Mouse (Mus musculus): Measurements from ENCODE around the gene Pdlim3.

Gene Pdlim3

DNA sequence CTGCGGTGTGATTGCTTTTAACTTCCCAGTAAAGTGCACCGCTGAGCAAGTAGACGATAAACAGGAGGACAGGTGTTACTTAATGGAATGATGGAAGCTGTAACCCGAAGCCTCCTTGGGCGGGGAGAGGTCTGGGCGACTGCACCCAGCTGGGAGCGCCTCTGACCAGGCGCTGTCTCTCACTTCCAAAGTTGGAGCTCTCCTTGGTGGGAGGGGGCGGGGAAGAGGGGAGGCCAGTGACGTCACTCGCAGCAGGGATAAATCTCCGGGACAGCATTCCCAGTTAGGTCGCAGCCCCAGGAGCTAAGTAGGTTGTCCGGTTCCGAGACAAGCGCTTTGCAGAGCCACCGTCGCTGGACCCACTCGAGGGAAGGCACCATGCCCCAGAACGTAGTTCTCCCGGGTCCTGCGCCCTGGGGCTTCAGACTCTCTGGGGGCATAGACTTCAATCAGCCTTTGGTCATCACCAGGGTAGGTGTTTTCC, at the start of gene Pdlim3:
Gene Pdlim3 (plus strand): TSS at position 260 of the 484 bp plus-strand sequence.
- DNase-seq (ENCODE audit: low read depth, low spot score) = peak; percentile 81

DNA sequence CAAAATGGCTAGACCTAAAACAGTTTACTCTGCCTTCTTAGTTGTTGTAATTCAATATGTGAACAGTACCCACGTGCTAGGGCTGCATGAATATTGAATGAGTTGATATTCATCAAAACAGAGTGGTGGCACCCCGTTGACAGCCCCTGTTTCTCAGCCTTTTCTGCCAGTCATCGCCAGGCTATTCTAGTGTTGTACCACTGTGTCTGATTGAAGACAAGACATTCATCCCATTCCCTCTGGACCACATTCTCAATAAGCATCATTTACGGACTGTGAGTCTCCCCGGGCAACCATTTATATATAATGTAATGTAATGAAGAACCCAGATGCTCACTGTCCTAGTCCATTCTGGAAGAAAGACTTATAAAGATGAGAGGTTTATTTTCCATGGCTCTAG, 42.0 kb upstream of the Pdlim3 start:
- no peak for DNase-seq (ENCODE audit: low read depth, low spot score)

DNA sequence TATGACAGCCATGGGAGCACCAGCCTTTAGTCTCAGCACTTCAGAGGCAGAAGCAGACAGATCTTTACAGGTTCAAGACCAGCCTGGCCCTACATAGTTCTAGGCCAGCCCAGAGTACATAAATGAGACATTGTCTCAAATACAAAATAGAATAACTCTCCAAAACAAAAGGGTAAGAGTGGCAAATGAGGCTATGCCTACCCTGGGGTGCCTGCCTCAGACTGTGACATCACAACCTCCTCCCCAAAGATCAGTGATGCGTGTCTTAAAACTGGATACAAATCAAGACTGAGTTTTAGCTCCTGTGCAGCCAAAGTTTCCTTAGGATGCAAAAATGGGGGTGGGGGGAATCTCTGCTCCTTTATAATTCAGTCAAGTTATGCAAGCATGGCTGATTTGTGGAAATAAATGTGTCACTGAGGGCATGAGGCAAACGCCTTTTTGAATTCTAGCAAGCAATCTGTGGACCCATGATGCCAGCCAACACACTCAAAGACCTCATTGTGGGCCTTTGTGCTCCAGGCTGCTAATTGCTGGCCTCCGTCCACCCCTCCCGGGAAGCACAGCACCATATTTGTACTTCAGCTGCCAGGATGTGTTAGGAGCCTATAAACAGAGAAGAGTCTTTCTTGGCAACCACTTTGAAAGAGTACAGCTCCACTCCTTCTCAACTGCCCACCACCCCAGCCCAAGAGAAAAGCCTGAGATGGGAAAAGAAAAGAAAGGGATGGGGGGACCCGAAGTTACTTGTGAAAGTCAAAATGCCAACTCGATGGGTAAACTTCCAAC, 41.0 kb upstream of the Pdlim3 start:
- no peak for DNase-seq (ENCODE audit: low read depth, low spot score)

DNA sequence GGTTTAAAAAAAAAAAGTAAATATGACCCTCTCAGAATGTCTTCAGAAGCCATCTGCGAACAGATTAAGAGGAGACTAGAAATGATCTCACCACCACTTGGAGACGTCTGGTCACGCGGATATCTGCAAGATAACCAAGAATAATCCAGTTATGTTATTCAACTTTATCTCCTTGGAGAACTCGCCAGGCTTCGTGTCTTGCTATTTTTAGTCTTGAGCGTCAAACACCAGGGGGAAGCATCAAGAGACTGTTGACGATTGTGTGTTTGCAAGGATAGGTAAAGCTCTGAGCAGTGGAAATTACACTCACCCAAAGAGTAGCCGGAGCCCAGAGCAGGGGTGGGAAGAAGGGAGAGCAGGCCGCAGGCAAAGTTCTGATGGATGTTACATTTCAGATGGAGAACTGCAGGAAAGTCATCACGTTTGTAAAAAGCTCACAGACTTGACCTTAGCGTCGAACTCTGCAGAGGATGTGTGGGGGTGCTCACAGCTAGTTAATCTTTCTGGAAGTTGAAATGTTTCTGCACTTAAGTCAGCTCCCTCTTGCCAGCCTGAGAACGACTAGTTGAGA, 40.3 kb upstream of the Pdlim3 start:
- DNase-seq (ENCODE audit: low read depth, low spot score) = no peak

DNA sequence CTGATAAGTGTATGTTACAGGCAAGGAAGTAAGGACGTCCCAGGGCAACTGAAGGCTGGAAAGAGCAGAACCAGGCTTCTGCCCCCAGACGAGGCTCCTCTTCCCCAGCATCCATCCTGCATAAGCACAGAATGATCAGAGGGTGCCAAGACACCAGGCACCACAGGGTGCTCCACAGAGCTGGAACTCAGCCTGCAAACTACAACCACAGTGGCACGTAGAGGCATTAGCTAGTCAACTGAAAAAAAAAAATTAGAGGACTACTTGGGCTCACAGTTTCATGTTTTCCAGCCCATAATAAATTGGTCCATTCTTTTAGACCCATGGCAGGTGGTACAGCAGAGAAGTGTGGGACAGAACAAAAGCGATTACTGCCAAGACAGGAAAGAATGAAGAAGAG, 39.4 kb upstream of the Pdlim3 start:
- no peak for DNase-seq (ENCODE audit: low read depth, low spot score)

DNA sequence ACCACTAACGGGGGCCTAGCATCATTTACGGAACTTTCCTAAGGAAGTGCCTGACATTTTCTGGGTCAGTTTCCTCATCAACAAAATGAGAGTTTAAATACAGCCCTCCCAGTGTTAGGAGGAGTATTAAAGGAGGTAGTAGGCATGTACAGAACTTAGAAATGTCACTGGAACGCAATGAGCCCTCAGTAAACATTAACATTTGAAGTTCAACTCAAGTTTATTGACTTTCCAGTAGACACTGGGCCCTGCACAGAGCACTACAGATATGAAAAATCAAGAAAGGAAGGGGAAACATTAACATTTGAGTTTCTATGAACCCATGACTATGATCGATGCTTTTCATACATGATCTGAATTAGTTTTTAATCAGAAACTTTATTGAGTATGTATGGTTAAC, 30.1 kb upstream of the Pdlim3 start:
- DNase-seq (ENCODE audit: low read depth, low spot score) = no peak

DNA sequence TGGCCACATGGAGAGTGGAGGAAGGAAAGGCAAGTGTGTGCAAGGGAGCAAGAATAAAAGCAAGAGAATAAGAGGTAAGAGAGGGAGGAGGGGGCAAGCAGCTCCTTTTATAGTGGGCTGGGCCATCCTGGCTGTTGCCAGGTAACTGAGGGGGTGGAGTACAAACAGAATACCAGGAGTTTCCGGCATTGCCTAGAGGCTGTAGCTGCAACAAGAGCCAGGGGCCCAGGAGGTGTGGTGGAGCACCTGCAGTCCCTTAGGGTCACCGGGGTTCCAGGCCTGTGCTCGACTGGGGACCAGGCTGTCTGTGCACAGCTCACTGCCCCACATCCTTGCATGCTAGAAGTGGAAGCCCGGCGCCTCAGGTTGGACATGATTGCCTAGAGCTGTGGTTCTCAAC, 27.5 kb upstream of the Pdlim3 start:
- peak; percentile 77 for DNase-seq (ENCODE audit: low read depth, low spot score)

DNA sequence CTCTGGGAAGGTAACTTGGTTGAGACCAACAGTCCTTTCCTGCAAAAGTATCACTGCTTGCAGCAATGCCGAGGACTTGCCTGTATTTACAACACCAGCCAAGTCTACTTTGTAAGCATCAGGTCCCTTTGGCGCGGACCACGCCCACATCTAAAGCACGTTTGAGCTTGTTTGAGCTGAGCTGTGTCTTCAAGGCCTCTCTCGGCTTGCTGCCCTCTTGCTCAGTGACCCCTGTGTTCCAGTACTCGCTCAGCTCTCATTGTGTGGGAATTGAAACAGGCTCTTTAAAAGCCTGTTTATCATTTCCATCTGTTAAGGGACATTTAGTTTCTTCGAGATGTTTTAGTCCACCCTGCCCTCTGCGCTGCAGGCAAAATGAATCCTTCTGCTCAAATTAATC, 26.9 kb upstream of the Pdlim3 start:
- DNase-seq (ENCODE audit: low read depth, low spot score) = peak; percentile 48

DNA sequence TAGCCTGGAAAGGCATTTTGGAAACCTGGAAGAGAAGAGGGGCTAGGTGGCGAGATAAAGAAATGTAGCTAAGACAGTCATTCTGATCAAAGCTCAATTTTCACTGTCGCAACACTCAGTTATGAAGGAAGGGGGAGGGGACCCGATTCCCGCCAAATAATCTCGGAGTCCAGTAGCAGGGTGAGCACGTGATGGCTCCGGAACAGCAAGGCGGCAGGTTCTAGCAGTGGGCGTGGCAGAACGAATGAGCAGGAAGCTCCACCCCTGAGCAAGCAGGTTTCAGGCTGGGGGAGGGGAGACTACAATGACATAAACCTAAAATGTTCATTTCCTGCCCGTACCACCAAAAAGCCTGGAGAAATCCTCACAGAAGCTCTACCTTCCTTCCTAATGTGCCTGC, 13.7 kb upstream of the Pdlim3 start:
- DNase-seq (ENCODE audit: low read depth, low spot score) = peak; percentile 29

DNA sequence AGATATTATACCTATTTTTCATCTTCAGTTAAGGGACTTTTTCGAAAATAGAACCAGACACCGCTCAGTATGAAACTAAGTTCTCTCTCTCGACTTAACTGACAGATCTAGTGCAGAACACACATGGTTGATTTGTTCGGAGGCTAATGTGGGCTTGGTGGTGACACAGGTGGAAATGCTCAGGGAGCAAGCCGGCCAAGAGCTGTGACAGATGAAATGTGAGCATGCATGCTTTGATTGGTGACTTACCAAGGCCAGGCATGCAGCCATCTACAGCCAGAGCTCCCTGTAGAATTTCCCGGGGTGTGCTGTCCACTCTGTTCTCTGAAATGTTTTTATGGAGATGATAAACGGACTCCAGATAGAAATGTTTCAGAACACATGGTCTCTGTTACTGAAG, 13.2 kb upstream of the Pdlim3 start:
- no peak for DNase-seq (ENCODE audit: low read depth, low spot score)

DNA sequence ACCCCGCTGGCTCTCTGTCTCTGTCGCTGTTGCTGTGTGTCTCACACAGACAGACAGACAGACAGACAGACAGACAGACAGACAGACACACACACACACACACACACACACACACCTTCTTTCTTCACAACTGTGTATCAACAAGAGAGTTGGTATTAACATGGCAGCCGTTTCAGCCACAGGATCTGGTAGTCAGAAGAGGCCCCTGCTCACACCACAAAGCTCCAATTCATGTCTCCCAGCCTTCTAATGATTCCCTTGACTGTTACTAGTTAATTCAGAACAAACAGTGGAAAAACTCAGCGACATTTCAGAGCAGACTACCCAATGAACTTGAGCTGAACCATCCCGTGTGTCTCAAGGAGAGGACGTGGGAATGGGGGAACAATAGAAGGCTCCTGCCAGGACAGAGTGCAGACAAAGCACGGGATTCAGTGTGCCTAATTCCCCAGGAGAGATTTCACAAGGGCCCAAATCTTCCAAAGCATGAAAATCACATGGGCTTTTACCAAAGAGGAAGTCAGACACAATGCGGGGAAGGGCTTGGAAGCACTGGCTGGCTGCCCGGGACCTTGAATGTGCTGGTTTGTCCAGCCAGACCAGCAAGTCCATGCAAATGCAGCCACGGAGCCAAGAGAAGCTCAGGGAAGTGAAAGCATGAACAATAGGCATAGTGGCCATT, 10.2 kb upstream of the Pdlim3 start:
- peak; percentile 46 for DNase-seq (ENCODE audit: low read depth, low spot score)

DNA sequence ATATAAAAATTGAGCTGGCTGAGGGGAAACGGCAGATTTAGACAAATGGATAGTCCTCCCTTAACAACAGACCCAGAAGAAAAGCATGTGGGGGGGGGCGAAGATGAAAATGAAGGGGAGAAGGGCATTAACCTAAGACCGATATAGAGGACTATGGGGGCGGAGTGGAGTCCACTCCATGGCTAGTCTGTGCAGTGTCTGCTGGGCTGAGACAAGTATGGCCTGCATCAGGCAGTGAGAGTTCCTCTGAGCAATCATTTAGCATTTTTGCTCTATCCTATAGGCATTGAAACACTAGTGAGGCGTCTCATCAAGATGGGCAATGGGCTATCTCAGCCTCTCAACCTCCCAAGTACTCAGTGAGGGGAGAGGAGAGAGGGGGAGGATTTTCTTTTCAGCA, 8.9 kb upstream of the Pdlim3 start:
- DNase-seq (ENCODE audit: low read depth, low spot score) = no peak

DNA sequence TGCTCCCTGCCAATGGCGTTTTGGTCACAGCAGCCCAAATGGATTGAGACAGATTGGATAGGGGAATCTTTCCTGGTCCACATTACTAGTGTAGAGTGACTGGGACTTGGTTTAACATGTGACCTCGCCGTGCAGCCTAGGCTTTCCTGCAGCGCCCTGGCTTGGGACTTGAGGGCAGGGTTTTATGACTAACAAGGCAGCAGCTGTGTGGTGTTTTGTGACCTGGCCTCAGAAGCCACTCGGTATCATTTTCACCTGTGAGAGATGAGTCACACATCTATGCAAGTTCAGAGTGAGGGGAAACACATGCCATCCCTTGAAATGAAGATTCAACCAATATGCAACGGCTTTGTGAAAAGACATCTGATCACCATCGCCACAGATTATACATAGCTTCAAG, 7.6 kb upstream of the Pdlim3 start:
- DNase-seq (ENCODE audit: low read depth, low spot score) = no peak

DNA sequence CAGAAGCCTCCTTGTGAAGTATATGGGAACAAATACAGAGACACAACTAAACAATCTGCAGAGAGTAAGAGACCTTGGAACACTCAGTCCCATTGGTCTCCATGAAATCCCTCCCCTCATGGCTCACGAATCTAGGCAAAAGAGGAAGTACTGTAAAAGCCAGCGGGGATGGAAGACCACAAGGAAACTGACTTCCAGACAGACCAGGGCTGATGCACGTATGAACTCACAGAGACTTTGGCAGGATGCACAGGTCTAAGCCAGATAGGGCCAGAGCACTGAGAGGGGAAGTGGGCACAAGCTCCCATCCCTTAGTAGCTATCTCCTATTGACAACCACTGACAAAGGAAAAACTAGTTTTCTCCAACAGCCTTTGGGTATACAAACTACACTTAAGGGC, 4.8 kb upstream of the Pdlim3 start:
- no peak for DNase-seq (ENCODE audit: low read depth, low spot score)

DNA sequence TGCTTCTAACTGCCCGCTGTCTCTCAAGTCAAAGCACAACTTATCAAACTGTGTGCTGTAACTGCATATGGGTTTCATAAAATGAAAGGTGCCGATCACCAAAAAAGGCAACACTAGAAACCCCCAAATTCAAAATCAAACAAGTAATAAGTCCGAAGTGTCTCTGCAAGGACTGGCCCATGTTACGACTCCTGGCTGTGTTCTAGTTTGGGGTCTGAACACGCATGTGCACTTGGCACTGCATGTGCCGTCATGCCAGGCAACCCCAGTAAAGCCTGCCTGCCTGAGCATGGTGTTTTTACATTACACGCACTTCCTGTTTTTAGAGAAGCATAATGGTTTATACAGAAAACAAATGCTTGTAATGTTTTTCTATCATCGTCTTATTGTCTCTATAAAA, 3.5 kb upstream of the Pdlim3 start:
- no peak for DNase-seq (ENCODE audit: low read depth, low spot score)

DNA sequence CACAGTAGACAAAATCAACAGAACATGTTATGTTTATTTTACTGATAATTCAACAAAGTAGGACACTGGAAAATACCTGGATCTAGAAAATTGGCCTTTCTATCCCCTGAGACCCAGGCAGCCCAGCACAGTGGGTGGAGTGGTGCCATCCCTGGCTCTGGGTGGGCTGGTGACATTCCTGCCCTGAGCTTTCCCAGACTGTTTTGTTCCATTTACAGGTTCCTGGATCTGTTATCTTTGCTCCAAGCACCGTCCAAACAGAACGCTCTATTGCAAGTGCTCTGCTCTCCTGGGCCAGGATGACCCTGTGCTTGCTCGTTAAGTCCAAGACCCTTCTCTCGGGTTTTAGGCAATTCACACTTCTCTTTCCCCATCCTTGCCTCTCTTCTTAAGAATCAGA, 1.5 kb upstream of the Pdlim3 start:
- DNase-seq (ENCODE audit: low read depth, low spot score) = no peak

DNA sequence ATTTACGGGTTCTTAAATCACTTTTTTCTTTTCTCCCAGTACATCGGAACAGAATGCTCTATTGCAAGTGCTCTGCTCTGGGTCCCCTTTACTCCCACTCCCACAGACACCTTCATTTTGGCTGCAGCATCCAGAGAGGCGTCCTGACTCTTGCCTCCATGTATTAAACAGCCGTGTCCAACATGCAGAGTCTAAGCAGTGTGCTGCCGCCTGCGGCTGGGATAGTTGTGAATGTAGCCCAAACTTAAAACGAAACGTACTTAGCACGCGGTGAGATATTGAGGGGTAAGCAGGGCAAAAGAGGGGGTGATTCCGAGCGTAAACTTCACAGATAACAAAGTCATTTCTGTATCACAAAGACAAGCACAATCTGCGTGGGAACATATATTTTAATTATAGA, 709 bp upstream of the Pdlim3 start:
- no peak for DNase-seq (ENCODE audit: low read depth, low spot score)

DNA sequence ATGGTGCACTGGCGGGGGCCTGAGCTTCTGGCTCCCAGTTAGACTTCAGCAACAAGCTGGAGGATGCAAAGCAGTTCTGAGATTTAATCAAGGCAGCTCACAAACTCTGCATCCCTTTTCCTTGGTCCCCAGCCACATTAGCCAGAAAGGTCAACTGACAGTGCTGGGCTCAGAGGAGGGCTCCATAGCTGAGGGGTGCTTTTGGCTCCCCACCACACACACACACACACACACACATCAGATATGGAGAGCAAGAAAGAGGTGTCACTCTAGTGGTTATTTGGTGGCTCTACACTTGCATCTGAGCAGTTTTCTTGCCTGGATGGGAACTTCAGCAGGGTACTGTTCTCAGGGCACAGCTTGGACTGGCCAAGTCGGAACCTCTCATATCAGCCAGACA, 514 bp downstream of the Pdlim3 start:
- peak; percentile 27 for DNase-seq (ENCODE audit: low read depth, low spot score)

DNA sequence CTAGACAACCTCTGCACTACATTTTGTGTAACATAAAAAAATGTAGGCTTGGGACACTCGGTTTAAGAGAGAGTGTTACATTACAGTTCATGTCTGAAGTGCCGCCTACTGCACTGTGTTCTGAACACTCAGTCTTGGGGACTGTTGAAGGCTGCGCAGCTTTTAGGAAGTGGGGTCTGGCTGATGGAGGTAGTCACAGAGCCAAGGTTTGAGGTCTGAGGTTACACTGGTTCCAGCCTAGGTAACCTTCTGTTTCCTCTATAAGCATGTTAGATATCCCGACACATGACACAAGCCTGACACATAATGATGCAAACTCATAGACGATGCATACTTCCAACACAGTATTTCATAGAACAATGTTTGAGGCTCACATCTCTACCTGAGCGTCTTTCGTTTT, 4.5 kb downstream of the Pdlim3 start:
- no peak for DNase-seq (ENCODE audit: low read depth, low spot score)

DNA sequence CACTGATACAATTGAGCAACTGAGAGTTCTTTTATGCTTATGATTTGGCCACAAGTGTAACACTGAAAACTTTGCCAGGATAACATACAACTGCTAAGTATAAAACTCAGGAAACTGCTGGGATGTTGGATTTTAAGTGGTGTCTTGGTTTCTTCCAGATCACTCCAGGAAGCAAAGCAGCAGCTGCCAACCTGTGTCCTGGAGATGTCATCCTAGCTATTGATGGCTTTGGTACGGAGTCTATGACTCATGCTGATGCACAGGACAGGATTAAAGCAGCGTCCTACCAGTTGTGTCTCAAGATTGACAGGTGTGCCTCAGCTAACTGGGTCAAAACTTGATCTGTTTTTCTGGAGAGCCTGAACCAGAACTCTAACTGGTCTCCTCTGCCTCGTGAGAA, 11.3 kb downstream of the Pdlim3 start:
- DNase-seq (ENCODE audit: low read depth, low spot score) = no peak

DNA sequence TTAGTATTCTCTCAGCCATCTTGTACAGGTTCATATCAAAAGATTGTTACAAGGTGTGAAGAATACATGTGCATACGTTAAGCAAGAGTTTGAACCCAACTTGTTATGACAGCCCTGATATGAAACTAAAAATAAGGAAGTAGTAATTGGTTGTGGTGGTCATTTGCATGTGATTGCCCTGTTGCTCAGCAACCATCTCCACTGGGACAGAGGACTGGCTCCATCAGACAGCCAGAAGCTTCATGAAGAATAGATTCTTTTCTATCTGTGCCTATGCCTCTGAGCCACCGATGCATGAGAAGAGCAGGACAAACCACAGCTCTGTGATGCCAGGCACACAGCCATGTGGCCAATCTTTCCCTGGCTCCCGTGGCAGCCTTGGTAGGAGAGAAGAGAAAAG, 14.5 kb downstream of the Pdlim3 start:
- no peak for DNase-seq (ENCODE audit: low read depth, low spot score)

DNA sequence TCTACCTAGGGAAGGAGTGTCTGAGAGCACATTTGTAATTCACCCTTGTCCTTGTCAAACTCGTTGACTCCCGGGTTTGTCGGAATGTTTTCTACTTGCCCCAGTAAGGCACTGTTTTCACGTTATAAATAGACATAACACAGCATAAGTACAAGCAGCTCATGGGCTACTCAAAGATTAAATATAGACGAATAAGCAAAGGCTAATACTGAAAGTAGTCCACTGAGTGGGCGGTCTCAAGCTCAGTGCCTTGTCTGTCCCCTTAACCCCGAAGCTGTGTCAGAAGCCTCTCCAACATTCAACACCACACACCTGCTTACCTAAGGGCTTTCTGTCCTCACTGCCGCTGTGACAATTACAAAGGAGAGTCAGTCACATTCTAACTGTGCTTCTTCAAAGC, 16.4 kb downstream of the Pdlim3 start:
- DNase-seq (ENCODE audit: low read depth, low spot score) = no peak

DNA sequence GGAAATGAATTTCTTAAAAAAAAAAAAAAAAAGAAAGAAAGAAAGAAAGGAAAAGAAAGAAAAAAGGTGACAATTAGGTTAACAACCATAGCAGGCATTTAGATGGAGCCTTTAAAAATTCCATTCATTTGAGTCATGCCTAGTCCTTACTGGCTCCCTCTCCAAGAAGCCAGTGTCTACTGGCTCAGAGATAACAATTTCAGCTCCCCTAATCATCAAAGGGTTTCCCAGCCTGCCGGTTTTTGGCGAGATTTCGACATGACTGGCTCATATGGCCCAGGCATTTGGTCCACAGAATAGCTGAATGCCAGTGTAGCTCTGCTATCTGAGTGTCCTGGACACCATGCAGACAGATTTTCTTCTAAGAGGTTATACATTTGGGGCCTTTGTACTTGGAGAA, 18.4 kb downstream of the Pdlim3 start:
- DNase-seq (ENCODE audit: low read depth, low spot score) = no peak
